Mouse (Mus musculus): ENCODE data around the gene Mrps30. TPM values are rescaled to one million over a fixed set of nuclear protein-coding genes. Genes with fewer than 3 reads are reported as not detected.

Mrps30 gene
- polyA plus RNA-seq (2012; rRNA removed) = 17.5 and 18.4 TPM in 2 replicates

DNA sequence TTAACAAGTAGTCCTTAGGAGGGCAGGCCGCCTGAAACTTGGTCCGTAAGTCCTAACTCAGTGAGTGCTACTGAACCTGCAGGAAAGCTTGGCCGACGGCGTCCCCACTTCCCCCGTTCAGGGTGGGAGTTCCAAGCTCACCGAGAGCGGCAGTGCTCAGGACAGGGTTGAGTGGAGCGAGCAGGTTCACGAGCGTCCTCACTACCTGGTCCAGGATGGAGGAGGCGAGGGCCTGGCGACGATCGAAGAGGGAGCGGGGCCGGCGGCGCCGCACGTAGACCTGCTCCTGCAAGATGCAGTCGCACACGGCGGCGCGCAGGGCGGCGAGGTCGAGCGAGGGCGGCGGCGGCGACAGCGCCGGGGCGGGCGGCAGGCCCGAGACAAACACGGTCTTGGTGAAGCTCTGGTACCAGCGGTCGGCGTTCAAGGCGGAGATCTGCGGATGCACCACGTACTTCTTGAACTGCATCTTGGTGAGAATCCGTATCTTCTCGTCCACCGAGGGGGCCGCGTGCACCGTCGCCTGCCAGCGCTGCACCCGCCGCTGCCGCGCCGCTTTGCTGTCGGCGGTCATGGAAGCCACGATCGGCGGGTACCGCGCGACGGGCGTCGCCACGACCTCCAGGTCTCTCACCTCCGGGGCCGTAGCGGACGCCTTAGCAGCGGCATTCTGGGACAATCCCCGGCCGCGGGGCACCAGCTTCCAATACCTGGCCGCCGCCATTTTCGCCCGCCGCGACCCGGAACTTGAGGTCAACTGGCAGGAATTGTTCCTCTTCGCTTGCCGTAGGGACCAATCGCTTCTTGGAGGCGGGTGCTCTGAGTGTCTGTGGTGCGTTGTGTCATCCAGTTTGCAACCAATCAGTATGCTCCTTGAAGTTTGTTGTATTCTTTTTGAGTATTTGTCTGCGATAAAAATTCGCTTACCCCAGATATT is at the start of gene Mrps30, which contains the start of gene B430218F22Rik:
Mrps30 (minus strand) TSS at position 742 of the 937 bp plus-strand sequence.
B430218F22Rik (plus strand) TSS at position 120 of the 937 bp plus-strand sequence.

Other genes with a start within 250 kb of the Mrps30 start
- gene B430218F22Rik, start 622 bp downstream of the Mrps30 start, polyA plus RNA-seq (2012; rRNA removed) = 0.25 and 0.34 TPM in 2 replicates

Measured in central nervous system, embryonic 14 days (tissue).